Mouse (Mus musculus) olfactory bulb, adult 2 months (tissue): ENCODE results near the gene Srpx.

ENCODE experiments used
- CTCF ChIP-seq: fragments of 200-500 bp; IDR thresholded peaks from 2 replicates; pipeline ENCODE4 v1.5.1; 2012; ENCODE audit warnings: low read depth, mild to moderate bottlenecking, low read length, moderate library complexity; ENCODE audit not compliant: insufficient read depth
- POLR2A ChIP-seq: fragments of 200-500 bp; IDR thresholded peaks from 2 replicates; pipeline ENCODE4 v1.6.1; 2012; ENCODE audit warnings: mild to moderate bottlenecking, low read depth, low read length, moderate library complexity; ENCODE audit not compliant: insufficient read depth

DNA sequence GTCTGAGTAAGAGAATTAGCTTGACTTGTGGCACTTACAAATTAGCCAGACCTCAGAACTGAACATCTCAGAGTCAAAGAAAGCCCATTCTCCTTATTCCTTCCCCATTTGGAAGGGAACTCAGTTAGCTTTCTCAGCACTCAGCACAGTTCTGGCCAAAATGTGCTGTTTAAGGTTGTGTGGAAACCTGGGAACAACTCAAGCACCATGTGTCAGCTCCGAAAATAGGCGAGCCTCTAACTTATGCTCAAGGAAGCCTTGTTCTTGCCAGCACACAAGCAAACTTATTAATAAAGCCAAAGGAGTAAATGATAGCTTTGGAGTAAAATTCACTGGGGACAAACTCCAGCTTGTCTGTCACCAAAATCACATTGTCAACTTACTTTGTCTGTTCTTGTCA is 54.1 kb downstream of the Srpx start:
- TF ChIP-seq POLR2A, result no peak
- no peak for TF ChIP-seq CTCF
